Mouse (Mus musculus) C2C12 (cell line): Measurements from ENCODE around the gene Lrrc61.

ENCODE experiments used
- CTCF ChIP-seq: IDR thresholded peaks from one replicate; pipeline ENCODE4 v1.5.1; 2011; ENCODE audit not compliant: control insufficient read depth, insufficient read depth, insufficient read length
- FOSL1 ChIP-seq: IDR thresholded peaks from one replicate; pipeline ENCODE4 v1.8.0; 2011; ENCODE audit warnings: mild to moderate bottlenecking, low read length; ENCODE audit not compliant: poor library complexity, insufficient read depth, severe bottlenecking
- MAX ChIP-seq: IDR thresholded peaks from one replicate; pipeline ENCODE4 v1.6.1; 2011; ENCODE audit warnings: mild to moderate bottlenecking, control low read depth
- MYOD1 ChIP-seq: IDR thresholded peaks from one replicate; pipeline ENCODE4 v1.6.1; 2011; ENCODE audit warnings: low read depth; ENCODE audit not compliant: control insufficient read depth, insufficient read length
- MYOG ChIP-seq: IDR thresholded peaks from one replicate; pipeline ENCODE4 v1.6.1; 2011; ENCODE audit not compliant: control insufficient read depth, insufficient read length; ENCODE audit errors: extremely low read depth
- USF1 ChIP-seq: IDR thresholded peaks from one replicate; pipeline ENCODE4 v1.6.1; 2011; ENCODE audit warnings: low read depth, mild to moderate bottlenecking, control low read depth, moderate library complexity

DNA sequence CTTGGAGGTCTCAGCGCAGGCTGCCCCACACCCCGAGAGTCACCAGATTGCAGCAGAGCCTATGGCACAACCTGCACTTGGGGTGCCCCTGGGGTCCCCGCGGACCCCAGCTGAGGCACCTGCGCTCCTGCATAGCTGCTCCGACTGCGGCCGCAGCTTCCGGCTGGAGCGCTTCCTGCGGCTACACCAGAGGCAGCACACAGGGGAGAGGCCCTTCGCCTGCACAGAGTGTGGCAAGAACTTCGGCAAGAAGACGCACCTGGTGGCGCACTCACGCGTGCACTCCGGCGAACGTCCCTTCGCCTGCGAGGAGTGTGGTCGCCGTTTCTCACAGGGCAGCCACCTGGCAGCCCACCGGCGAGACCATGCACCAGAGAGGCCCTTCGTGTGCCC is 42.6 kb downstream of the Lrrc61 start:
- TF ChIP-seq MYOD1 (no peak), USF1 (no peak), MAX (no peak), CTCF (no peak), MYOG (no peak), FOSL1 (no peak)
